Mouse (Mus musculus): ENCODE measurements around the gene Cpxm2.

DNA sequence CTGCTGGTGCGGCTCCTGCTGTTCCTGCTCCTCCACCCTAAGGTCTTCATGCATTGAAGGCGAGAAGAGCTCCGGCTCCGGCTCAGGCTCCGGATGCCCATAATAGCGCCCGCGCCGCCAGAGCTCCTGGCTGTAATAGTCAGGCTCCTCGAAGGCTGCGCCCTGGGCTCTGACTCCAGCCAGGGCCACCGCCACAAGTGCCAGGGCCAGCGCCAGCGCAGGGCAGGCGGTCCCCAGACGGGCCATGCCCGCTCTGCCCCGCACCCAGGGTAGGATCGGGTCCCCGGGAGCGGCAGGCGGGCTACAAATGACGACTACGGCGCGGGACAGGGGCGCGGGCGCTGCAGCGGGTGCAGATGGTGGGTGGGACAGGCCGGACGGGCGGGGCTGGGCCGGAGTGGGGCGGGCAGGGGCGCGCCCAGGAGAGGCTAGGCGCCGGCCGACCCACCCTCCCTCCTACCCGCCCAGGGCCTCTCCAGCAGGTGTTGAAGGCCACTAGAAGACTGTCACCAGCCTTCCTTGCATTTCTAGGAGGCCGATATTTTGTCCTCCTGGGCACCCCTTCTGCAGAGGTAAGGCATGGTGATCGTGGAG, at the start of gene Cpxm2:
- TF ChIP-seq POLR2A (IDR thresholded peaks at IDR 0.05; ENCODE audit: insufficient read depth, low read length) (no peak), EP300 (IDR thresholded peaks at IDR 0.05; ENCODE audit: insufficient read depth, low read depth, low read length) (no peak), CTCF (IDR thresholded peaks at IDR 0.05; ENCODE audit: low read depth, low read length) (no peak)

Measured in ES-Bruce4 (cell line).